Mouse (Mus musculus): ENCODE data around the gene Snx27.

DNA sequence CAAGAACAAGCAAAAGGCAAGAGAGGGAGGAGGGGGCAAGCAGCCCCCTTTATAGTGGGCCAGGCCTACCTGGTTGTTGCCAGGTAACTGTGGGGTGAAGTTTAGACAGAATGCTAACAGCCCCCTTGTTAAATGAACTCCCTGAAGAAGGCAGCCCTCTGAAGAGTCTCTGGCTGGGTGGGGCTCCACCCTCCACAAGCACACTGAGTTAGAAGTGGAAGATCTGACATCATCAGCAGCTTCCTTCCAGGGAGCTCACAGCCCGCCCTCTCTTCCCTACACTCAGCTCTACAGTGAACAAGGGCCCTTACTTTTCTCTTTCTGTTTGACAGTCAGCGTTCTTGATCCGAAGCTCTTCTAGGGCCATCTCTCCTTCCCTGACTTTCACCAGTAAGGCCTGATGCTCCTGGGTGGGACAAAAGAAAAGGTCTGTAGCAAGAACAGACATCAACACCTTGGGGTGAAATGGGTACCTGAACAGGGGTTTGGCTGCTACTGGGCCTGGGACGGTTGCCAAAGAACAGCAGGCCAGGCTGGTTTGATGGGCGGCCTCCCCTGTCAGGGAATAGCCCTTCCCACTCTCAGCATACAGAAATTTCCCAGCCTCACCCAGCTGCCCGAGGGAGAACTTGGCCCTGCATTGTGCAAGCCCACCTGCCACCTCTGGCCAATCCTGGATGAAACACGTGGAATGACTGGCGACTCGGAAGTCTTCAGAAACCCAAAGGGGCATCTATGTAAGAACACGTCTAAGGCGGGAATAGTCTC is 39.4 kb upstream of the Snx27 start:
- no peak for TF ChIP-seq CTCF (IDR thresholded peaks at IDR 0.05; ENCODE audit: control insufficient read depth, insufficient read depth, insufficient replicate concordance, low read depth, low read length)
- no peak for TF ChIP-seq POLR2A (IDR thresholded peaks at IDR 0.05; ENCODE audit: control insufficient read depth, low read depth, low read length)

Data from testis, adult 2 months (tissue).